Mouse (Mus musculus): ENCODE data around the gene Cd4. TPM values are rescaled to one million over a fixed set of nuclear protein-coding genes. Genes with fewer than 3 reads are reported as not detected.
"Not testable (repeated sequence)": the region's sequence is repeated elsewhere in the genome, so short reads cannot be mapped to it uniquely, and the experiment has no call there.

Gene Cd4
- polyA plus RNA-seq, 1 experiment from 2014 or later, result 0.09 TPM

DNA sequence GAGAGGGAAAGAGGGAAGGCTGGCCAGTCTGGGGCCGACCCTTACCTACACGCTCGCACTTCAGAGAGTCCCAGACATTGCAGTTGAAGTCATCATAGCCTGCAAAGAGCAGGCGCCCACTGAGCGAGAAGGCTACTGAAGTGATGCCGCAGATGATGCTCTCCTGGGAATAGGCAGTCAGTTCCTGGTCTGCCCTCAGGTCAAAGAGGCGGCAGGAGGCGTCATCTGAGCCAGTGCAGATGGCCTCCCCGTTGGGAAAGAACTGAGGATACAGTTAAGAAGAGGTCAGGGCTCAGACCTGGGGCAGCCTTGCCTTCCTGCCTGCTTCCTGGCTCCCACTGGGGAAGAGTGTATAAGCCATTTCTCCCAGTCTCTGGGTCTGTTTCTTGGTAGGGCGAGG is 52.5 kb downstream of the Cd4 start:
- Histone ChIP-seq H3K9me3 (no peaks in the 10 kb centered on the region), H3K9ac (no peak overlapping the region), H3K27me3 (no peaks in the 10 kb centered on the region), H3K27ac (no peak overlapping the region), H3K36me3 (peaks cover 28% of the 10 kb centered on the region), H3K4me2 (replicated peaks) (no peak overlapping the region), H3K4me3 (no peak overlapping the region), H3K4me1 (peaks cover 25% of the 10 kb centered on the region)
- 32% methylated on average over 10 of the region's 10 CpGs for WGBS
- ATAC-seq (ENCODE audit: insufficient number of reproducible peaks, insufficient read depth, low FRiP score, low TSS enrichment), result no peak

DNA sequence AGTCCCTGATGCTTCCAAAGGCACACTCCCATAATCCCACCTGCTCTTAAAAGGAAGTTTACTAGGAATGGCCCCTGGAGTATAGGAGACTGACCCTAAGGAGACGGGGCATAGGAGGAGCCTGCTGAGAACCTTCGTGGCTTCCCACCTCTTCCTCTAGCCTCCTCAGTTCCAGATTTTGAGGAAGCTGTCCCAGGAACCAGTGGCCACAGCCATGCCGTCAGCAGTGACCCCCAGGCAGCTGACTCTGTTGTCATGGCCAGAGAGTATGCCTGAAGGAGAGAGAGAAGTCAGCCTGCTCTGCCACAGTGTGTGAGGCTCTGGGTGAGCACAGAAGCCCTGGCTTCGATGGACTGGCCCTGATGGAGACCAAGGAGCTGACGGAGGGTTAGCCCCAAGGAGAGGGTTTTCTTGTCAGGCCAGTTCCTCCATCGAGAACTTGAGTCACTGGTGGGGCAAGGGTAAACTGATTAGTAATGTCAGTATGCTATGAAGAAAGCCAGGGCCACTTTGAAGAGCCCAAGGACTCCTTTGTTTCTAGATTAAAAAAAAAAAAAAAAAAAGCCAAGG is 53.4 kb downstream of the Cd4 start:
- Histone ChIP-seq H3K4me1 (peaks cover 18% of the 10 kb centered on the region), H3K9ac (no peak overlapping the region), H3K27me3 (no peaks in the 10 kb centered on the region), H3K9me3 (no peaks in the 10 kb centered on the region), H3K27ac (no peak overlapping the region), H3K36me3 (peaks cover 28% of the 10 kb centered on the region), H3K4me3 (no peak overlapping the region), H3K4me2 (replicated peaks) (no peak overlapping the region)
- 71% methylated on average over 6 of the region's 6 CpGs for WGBS
- ATAC-seq (ENCODE audit: insufficient number of reproducible peaks, insufficient read depth, low FRiP score, low TSS enrichment), result no peak

DNA sequence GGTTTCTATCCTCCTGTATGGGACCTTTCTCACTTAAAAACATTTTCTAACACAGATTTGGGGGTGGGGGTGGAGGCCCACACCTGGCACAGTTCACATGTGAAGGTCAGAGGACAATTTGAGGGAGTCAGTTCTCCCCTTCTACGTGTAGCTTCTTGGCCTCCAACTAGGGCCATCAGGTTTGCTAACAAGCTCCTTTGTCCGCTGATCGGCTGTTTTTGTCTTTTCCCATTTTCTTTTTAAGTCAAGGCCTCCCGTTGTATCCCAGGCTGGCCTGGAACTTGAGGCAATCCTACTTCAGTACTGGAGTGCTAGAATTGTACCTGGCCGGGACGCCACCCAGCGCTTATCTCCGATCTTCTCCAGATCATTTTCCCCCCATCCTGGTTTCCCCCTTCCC is 56.4 kb downstream of the Cd4 start:
- peak overlapping the region; percentile 62; the same call in 1 of the 2 replicates for H3K4me3 ChIP-seq
- peak overlapping the region; percentile 82 for H3K4me2 ChIP-seq (replicated peaks)
- H3K27me3 ChIP-seq, result no peaks in the 10 kb centered on the region
- peaks cover 26% of the 10 kb centered on the region for H3K4me1 ChIP-seq
- 85% methylated on average over 8 of the region's 8 CpGs for WGBS
- peaks cover 32% of the 10 kb centered on the region for H3K36me3 ChIP-seq
- no peak overlapping the region for H3K27ac ChIP-seq
- H3K9me3 ChIP-seq, result no peaks in the 10 kb centered on the region
- no peak for ATAC-seq (ENCODE audit: insufficient number of reproducible peaks, insufficient read depth, low FRiP score, low TSS enrichment)
- H3K9ac ChIP-seq, result no peak overlapping the region

DNA sequence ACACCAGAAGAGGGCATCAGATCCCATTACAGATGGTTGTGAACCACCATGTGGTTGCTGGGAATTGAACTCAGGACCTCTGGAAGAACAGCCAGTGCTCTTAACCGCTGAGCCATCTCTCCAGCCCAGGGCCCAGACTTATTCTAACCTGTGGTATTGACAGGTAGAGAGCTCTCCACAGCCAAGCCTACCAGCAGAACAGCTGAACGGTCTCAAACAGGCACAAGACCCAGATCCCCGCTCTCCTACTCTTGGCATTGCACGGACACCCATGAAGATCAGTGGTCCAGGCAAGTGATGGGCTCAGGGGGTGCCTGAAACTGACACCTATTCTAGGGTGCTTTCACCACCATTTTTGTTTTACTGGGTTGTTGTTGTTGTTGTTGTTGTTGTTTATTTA is 56.8 kb downstream of the Cd4 start:
- H3K27me3 ChIP-seq; H3K9me3 ChIP-seq; H3K27ac ChIP-seq; H3K9ac ChIP-seq; ATAC-seq (ENCODE audit: insufficient number of reproducible peaks, insufficient read depth, low FRiP score, low TSS enrichment): not testable (repeated sequence)
- peak overlapping the region; percentile 82 for H3K4me2 ChIP-seq (replicated peaks)
- H3K4me3 ChIP-seq, result peak overlapping the region; percentile 62
- 96% methylated on average over 4 of the region's 4 CpGs for WGBS
- peaks cover 34% of the 10 kb centered on the region for H3K36me3 ChIP-seq
- peaks cover 26% of the 10 kb centered on the region for H3K4me1 ChIP-seq

DNA sequence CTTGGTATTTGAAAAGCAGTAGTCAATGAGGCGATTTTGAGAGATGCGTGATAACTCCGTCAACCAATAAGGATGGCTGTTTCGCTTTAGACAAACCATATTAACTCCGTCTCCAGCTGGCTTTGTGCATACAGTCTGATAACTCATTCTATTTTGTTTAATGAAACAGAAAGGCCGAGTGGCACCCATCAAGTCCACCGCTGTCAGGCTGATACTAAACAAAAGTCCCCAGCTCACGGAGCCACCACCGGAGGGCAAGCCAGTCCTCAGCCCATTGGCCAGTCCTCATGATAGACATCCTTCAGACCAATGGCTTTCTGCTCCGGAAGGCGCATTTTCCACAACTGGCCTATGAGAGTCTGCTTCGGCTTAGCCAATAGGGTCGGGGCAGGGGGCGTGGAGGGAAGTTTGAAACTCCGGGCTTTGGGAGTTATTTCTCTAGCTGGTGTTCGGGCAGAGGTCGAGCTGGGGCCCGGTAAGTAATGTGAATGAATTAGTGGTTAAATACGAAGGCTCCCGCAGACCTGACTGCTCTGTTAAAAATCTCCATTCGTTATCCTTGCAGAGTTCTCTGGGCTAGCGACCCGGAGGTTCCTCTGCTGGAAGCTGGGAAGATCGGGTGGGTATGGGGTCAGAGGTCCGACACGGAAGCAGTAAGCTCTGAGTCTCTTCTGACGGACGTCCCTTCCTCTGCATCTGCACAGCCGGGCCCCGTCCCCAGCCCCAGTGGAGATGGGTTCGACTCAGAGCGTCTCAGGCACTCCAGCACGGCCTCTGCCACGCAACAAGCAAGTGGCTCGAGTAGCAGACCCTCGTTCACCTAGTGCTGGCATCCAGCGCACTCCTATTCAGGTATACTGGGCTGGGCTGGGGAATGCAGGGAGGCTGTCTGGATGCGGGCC is 58.0 kb downstream of the Cd4 start:
- Histone ChIP-seq H3K27me3 (no peaks in the 10 kb centered on the region), H3K4me3 (peak overlapping the region; percentile 62), H3K9me3 (no peaks in the 10 kb centered on the region), H3K4me2 (replicated peaks) (peak overlapping the region; percentile 82), H3K27ac (peak overlapping the region; percentile 79), H3K4me1 (peaks cover 26% of the 10 kb centered on the region), H3K9ac (peak overlapping the region; percentile 69), H3K36me3 (peaks cover 46% of the 10 kb centered on the region)
- WGBS, result 0% methylated on average over 38 of the region's 38 CpGs
- ATAC-seq (ENCODE audit: insufficient number of reproducible peaks, insufficient read depth, low FRiP score, low TSS enrichment), result peak; percentile 89

DNA sequence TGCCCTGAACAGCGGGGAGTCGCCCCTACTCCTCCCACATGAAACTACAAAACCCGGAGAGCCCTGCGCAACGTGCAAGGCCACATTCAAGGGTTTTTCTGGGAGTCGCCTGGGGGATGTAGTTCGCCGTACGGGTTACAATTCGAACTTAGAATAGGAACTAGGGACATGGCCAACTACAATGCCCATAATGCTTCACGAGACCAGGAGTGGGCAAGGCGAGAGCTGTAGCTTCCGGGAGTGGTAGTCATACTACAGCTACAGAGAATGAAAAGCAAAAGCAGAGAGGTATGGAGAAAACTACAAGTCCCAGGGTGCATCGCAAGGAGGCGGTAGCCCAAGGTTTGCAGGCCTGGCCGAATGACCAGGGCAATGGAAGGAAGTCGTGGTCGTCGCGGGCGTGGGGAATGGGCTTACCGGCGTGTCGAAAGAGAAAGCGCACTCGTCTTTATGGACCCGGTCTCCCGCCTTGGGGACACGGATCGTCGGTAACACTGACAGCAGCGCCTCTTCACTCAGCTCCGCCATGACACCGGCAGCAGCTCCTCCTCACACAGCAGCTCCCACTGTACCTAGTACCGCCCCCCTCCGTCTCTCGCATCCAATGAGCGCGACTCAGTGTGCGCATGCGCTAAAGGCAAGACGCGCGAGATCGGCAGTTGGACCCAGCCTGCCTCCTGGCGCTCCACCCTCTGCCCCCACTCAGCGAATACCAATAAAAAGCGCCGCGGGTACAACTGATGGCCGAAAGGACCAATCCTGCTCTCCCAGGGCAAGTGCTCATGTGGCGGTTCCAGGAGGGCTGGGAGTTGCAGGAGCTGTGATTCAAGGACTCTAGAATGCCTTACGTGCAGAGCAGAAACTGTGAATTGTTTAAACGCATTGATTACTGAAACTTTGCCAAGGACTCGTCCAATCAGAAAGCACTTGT is 58.9 kb downstream of the Cd4 start, which contains the start of the genes Usp5 and Cdca3:
Gene Usp5, minus strand, starts transcription at position 617 of the 931 bp plus-strand sequence.
Gene Cdca3, plus strand, starts transcription at position 680 of the 931 bp plus-strand sequence.
- under 1% methylated on average over 55 of the region's 55 CpGs for WGBS
- peaks cover 49% of the 10 kb centered on the region for H3K36me3 ChIP-seq

DNA sequence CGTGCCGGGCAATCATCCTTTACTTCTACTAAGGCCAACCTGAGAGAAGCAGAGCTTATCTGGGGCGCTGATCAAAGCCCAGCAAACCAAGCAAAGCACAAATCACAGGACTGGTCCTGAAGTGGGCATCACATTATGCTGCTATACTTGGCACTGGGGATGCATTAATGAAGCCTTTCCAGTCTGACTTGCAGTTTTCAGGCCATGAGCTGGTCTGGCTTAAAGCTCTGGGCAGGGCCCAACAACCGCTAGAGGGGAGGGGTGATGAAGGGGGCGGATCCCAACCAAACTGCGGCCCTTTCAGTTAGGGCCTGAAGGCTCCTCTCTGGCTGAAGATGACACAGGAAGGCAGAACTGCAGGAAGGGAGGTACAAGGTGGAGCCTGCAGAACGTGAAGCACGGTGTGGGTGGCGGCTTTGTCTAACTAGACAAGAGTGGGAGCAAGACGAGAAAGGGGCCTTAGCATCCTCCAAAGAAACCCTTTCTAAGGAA is 59.9 kb downstream of the Cd4 start:
- 25% methylated on average over 10 of the region's 10 CpGs for WGBS
- Histone ChIP-seq H3K36me3 (peaks cover 50% of the 10 kb centered on the region), H3K4me3 (peak overlapping the region; percentile 62)

More for the DNA sequence above, 58.9 kb downstream of the Cd4 start, which contains the start of the genes Usp5 and Cdca3:
- H3K4me1 ChIP-seq, result peaks cover 23% of the 10 kb centered on the region
- peak within 1 kb of the TSS; percentile 69 for H3K9ac ChIP-seq
- H3K4me2 ChIP-seq (replicated peaks), result peak within 1 kb of the TSS; percentile 88
- peak within 1 kb of the TSS; percentile 79 for H3K27ac ChIP-seq
- no peaks in the 10 kb centered on the region for H3K9me3 ChIP-seq
- H3K27me3 ChIP-seq, result no peaks in the 10 kb centered on the region
- peak; percentile 96 for ATAC-seq (ENCODE audit: insufficient number of reproducible peaks, insufficient read depth, low FRiP score, low TSS enrichment)
- H3K4me3 ChIP-seq, result peak within 1 kb of the TSS; percentile 62

DNA sequence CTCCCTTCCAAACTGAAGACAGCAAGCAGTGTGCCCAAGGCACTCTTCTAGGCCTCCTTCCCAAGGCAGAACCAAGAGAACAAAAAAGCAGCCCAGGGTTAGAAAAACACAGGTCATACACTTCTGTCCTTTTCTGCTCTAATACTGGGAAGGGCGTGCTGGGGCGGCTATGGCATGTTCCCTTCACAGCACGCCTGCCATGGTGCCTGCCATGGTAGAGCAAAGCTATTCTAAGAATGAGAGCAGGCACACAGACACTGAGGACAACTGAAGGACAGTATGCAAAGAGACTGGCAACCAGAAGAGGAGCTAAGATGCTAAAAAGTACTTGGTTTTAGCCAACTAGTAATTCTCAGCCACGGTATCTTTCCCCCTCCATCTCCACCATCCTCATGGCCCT is 66.0 kb downstream of the Cd4 start:
- Histone ChIP-seq H3K9ac (no peak overlapping the region), H3K4me2 (replicated peaks) (no peak overlapping the region), H3K27ac (no peak overlapping the region), H3K4me3 (no peak overlapping the region), H3K4me1 (no peaks in the 10 kb centered on the region), H3K9me3 (no peaks in the 10 kb centered on the region), H3K36me3 (peaks cover 95% of the 10 kb centered on the region), H3K27me3 (no peaks in the 10 kb centered on the region)
- WGBS, result 94% methylated on average over 4 of the region's 4 CpGs
- no peak for ATAC-seq (ENCODE audit: insufficient number of reproducible peaks, insufficient read depth, low FRiP score, low TSS enrichment)

More for the DNA sequence above, 59.9 kb downstream of the Cd4 start:
- peak overlapping the region; percentile 88 for H3K4me2 ChIP-seq (replicated peaks)
- ATAC-seq (ENCODE audit: insufficient number of reproducible peaks, insufficient read depth, low FRiP score, low TSS enrichment), result no peak
- H3K9ac ChIP-seq, result peak overlapping the region; percentile 69
- peak overlapping the region; percentile 79; the same call in 1 of the 2 replicates for H3K27ac ChIP-seq
- H3K27me3 ChIP-seq, result no peaks in the 10 kb centered on the region
- no peaks in the 10 kb centered on the region for H3K9me3 ChIP-seq
- H3K4me1 ChIP-seq, result peaks cover 23% of the 10 kb centered on the region

DNA sequence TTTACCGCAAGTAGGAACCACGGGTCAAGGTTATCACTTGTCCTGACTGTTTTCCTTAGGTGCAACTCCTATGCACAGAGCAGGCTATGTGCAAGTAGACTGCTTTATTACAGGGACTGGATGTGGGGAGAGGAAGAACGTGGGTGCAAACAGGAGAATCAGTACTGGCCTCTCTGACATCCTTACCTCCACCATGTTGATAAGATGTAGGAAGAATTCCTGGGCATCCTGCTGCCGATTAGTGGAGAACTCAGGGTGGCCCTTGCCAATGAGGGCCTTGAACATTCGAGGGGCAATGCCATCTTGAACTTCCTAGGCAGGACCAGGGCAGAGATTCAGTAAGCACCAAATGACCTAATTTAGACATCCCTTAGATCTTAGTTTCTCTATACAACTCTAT is 67.1 kb downstream of the Cd4 start:
- Histone ChIP-seq H3K4me1 (no peaks in the 10 kb centered on the region), H3K27ac (no peak overlapping the region), H3K36me3 (peaks cover 100% of the 10 kb centered on the region), H3K4me3 (no peak overlapping the region), H3K9me3 (no peaks in the 10 kb centered on the region), H3K4me2 (replicated peaks) (no peak overlapping the region), H3K27me3 (no peaks in the 10 kb centered on the region), H3K9ac (no peak overlapping the region)
- no peak for ATAC-seq (ENCODE audit: insufficient number of reproducible peaks, insufficient read depth, low FRiP score, low TSS enrichment)
- 91% methylated on average over 5 of the region's 5 CpGs for WGBS

DNA sequence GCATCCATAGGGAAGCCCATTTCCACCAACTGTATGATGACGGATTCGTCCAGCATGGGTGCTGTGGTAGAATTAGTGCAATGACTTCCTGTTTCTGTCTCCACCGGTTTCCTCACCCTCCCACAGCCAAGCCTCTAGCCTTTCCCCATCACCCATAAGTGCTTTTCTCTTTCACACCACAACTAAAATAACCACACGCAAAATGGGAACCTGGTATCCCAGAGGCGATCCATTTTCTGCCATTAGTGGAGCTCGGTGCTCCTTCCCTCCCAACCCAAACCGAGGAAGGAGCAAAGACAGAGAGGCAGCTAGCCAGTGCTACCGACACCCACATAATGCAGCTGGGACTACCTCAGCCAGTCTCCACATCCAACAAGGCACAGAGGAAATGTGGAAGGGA is 70.0 kb downstream of the Cd4 start:
- no peak overlapping the region for H3K4me2 ChIP-seq (replicated peaks)
- H3K27ac ChIP-seq, result no peak overlapping the region
- ATAC-seq (ENCODE audit: insufficient number of reproducible peaks, insufficient read depth, low FRiP score, low TSS enrichment), result no peak
- peaks cover 80% of the 10 kb centered on the region for H3K36me3 ChIP-seq
- H3K4me1 ChIP-seq, result peaks cover 11% of the 10 kb centered on the region
- H3K4me3 ChIP-seq, result no peak overlapping the region
- no peaks in the 10 kb centered on the region for H3K9me3 ChIP-seq
- no peak overlapping the region for H3K9ac ChIP-seq
- no peaks in the 10 kb centered on the region for H3K27me3 ChIP-seq
- 94% methylated on average over 8 of the region's 8 CpGs for WGBS

DNA sequence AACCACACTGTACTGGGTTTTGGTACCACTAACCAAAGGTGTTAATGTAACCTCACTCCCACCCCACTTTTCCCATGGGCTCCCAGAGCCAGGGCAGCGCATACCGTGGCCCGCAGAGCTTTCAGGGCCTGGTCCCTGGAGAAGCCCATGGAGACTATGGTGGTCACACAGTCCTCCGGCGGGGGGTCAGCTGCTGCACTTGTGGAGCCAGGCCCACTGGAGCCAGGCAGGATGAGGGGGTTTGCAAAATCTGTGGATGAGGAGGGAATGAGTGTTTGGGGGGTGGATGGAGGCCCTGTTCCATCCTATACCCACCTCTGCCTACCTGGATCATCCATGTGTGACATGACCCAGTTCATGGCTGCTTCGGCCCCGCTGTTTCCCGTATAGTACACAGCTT is 70.5 kb downstream of the Cd4 start:
- peaks cover 15% of the 10 kb centered on the region for H3K4me1 ChIP-seq
- no peaks in the 10 kb centered on the region for H3K9me3 ChIP-seq
- no peak for ATAC-seq (ENCODE audit: insufficient number of reproducible peaks, insufficient read depth, low FRiP score, low TSS enrichment)
- no peaks in the 10 kb centered on the region for H3K27me3 ChIP-seq
- H3K9ac ChIP-seq, result no peak overlapping the region
- no peak overlapping the region for H3K4me2 ChIP-seq (replicated peaks)
- H3K27ac ChIP-seq, result no peak overlapping the region
- peaks cover 76% of the 10 kb centered on the region for H3K36me3 ChIP-seq
- H3K4me3 ChIP-seq, result no peak overlapping the region
- 96% methylated on average over 8 of the region's 8 CpGs for WGBS

Data from embryonic facial prominence, embryonic 12.5 days (tissue).